Mouse (Mus musculus) lung, postnatal 0 days (tissue): ENCODE results near the gene Rfc2.

Experiments used
- CTCF ChIP-seq: IDR thresholded peaks from 2 replicates; pipeline ENCODE4 v1.5.1; 2016; ENCODE audit warnings: antibody characterized with exemption, mild to moderate bottlenecking
- EP300 ChIP-seq: IDR thresholded peaks from 2 replicates; pipeline ENCODE4 v1.6.1; 2016; ENCODE audit warnings: antibody characterized with exemption, mild to moderate bottlenecking, control low read depth

GRCm38 (mm10) chr5:134632841-134633240 is 51.7 kb downstream of the Rfc2 start:
- TF ChIP-seq CTCF = no peak
- no peak for TF ChIP-seq EP300
